Mouse (Mus musculus): Measurements from ENCODE around the gene Ttll8.

Ttll8 gene

GRCm38 (mm10) chr15:88954368-88955072, at the start of gene Ttll8:
TSS of gene Ttll8 (minus strand) at chr15:88954418.
- in situ Hi-C loops (cut with MseI, MboI): no loop called here

GRCm38 (mm10) chr15:89001245-89001644, 47.0 kb upstream of the Ttll8 start:
- in situ Hi-C loops (cut with MseI, MboI): no loop called here

- in situ Hi-C loops (cut with MseI, MboI): no loop called here
These were observed 46.1 kb upstream of the Ttll8 start for GRCm38 (mm10) chr15:89000367-89000766.

DNA sequence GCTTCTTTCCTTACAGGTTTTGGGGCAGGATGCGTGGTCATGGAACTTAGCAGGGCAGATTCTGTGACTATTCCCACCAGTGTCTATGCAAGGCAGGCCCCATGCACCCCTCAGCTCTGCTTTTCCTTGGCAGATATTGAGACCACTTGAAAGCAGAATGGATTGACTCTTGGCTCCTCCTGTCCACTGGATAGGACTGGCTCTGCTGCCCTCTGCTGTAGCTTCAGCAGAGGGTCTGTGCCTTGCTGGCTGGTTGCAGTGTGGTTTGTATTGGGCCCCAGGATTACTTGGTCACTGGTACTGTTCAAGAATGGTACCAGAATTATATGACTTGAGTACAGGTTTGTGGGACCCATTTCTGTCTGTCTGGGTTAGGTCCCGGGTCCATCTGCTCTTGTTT, 44.9 kb upstream of the Ttll8 start:
- in situ Hi-C loops (cut with MseI, MboI): no loop called here

DNA sequence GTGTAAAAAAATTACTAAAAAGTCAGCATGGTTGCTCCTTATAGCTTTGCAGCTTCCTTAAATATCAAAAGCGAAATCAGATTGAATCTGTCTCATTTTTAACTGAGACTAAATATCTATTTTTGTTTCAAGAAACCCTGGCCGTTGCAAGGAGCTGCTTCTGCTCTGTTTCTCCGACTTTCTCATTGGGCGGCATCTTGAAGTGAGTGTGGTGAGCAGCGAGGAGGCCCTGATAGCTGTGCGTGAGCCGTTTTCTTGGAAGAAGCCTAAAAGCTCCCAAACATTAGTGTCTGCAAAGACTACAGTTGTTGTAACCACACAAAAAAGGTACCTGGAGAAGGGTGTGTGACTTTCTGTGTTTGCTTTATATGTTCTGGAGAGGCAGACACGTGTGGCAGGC, 44.4 kb upstream of the Ttll8 start:
- in situ Hi-C loops (cut with MseI, MboI): no loop called here

- in situ Hi-C loops (cut with MseI, MboI): no loop called here
These were observed 35.0 kb upstream of the Ttll8 start for GRCm38 (mm10) chr15:88989236-88989635.

DNA sequence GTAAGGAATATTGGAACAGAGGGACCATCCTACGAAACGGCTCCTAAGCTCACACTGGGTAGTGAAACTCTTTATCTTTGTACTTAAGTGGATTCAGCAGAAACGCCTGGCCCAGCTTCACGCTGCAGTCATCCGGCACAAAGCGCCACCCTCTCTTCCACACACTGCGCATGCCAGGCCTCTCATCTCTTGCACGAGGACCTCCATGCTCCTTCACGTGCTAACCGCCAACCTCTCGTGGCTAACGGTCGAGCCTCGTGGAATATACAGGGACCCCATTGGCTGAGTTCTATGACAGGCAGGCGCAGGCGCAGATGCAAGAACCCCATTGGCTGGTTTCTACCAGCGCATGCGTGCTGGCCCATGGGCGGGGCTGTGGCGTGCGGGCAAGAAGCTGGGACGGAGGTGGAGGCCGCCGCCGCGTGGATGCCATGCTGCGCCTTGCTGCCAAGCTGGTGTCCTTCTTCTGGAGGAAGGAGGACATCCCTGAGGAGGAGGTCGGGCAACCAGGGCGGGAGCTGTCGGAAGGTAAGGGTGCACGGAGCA, 28.4 kb upstream of the Ttll8 start, which contains the start of gene Mov10l1:
TSS of gene Mov10l1 (plus strand) at position 376 of the 546 bp plus-strand sequence.
- in situ Hi-C loops (cut with MseI, MboI): no loop called here

DNA sequence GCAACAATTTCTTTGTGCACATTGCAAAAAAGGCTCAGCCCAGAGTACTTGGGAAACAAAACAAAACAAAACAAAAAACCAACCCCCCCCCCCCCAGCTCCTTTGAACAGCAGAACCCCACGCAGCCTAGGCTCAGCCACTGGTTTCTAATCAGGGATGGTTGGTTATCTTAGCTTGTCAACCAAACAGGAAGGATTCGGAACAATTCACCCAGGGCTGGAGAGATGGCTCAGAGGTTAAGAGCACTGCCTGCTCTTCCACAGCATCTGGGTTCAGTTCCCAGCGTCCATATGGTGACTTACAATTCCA, 24.9 kb upstream of the Ttll8 start:
- in situ Hi-C loops (cut with MseI, MboI): no loop called here

- in situ Hi-C loops (cut with MseI, MboI): no loop called here
These were observed 24.3 kb upstream of the Ttll8 start, which contains the start of gene Mlc1 for GRCm38 (mm10) chr15:88978281-88979137. TSS of gene Mlc1 (minus strand) at chr15:88979007.

DNA sequence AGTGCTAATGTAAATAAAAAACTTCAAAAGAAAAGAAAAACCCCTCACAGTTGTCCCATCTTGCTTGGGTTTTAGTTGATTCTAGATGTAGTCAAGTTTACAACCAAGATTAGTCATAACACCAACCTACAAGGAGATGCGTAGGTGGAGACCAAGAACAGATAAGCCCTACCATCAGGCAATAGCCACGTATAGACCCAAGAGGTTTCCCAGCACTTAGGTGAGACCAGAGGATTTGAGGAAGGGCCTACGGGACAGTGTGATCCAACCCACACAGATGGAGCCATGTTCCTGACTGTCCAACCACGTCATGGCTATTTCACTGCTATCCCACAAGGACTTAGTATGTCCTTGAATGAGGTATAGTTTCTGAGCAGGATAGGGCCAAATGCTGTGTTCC, 18.1 kb upstream of the Ttll8 start:
- in situ Hi-C loops (cut with MseI, MboI): no loop called here

DNA sequence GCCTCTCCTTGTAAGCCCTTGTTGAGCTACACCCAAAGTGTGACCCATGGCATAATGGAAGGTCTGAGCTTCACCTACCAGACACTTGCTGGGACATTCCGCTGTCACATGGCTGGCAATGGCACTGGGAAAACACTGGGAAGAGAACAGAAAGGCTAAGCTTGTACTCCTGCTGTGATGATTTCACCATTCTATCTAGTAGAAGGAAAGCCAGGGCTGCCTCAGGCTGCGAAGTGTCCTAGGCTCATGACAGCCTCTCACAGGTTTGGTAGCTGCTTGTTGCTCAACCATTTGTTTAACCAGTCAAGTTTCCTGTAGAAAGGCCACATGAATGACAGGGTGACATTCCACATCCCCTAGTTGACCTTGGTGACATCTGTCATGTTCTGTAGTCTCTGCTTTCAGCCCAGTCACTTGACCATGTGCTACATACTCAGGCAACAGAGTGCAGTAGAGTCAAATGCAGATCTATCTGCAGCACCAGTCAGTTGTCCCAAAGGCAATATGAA, 9.9 kb upstream of the Ttll8 start:
- in situ Hi-C loops (cut with MseI, MboI): no loop called here

DNA sequence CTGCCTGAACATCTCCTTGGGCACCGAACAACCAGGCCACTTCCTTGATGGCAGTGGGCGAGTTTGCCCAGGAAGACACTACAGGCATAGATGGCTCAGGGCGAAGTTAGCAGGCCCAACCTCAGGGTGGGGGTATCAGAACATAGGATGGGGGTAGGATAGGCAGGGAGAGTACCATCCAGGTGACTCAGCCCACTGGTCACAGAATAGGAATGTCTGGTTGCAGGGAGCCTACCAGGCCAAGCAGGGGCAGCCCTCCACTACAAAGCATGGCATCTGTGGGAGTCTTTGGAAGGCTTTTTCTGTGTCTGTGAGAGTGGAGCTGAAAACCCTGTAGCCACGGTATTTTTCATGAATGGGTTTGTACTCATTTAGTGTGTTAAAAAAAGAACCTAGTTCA, 3.3 kb upstream of the Ttll8 start:
- in situ Hi-C loops (cut with MseI, MboI): no loop called here

DNA sequence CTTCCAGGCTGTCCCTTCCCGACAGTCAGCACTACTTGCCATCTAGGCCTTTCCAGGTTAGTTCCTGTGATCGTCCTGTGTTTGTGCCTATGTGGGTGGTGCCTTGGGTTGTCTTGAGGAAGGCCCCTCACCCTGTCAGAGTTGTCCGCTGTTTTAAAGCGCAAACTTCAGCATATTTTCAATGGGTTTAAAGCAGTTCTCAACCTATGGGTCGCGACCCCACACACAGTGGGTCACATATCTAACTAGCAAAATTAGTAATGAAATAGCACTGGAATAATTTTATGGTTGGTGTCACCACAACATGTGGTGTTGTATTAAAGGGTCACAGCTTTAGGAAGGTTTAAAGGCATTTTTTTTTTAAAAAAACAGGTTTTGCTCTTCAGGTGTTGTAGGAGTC, 1.1 kb upstream of the Ttll8 start:
- in situ Hi-C loops (cut with MseI, MboI): no loop called here

- in situ Hi-C loops (cut with MseI, MboI): no loop called here
These were observed 3.0 kb downstream of the Ttll8 start for GRCm38 (mm10) chr15:88951246-88951645.

- in situ Hi-C loops (cut with MseI, MboI): no loop called here
These were observed 7.4 kb downstream of the Ttll8 start for GRCm38 (mm10) chr15:88946851-88947250.

DNA sequence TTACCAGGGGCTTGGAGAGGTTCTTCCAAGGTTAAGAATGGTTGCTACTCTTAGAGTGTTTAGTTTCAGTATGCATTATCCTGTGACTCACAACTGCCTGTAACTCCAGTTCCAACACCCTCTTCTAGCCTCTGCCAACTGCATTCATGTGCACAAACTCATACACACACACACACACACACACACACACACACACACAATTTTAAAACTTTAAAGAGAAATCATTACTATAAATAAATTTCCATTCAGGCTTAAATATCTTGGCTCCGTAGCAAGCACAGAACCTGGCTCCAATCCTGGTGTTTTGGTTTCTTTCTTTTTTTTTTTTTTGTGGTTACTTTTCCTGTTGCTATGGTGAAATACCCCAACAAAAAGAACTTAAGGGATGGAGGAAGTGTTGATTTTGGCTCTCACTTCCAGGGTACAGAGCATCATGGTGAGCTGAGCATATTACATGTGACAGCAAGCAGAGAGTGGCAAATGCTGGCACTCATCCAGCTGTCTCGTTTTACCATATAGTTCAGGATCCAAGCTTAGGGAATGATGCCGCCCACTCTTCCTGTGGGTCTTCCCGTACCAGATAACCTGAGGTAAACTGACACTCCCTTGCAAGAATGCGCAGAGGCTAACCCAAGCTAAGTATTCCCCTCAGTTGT, 10.2 kb downstream of the Ttll8 start:
- in situ Hi-C loops (cut with MseI, MboI): no loop called here

- in situ Hi-C loops (cut with MseI, MboI): no loop called here
These were observed 11.4 kb downstream of the Ttll8 start for GRCm38 (mm10) chr15:88942783-88943182.

- in situ Hi-C loops (cut with MseI, MboI): no loop called here
These were observed 16.9 kb downstream of the Ttll8 start for GRCm38 (mm10) chr15:88937291-88937650.

DNA sequence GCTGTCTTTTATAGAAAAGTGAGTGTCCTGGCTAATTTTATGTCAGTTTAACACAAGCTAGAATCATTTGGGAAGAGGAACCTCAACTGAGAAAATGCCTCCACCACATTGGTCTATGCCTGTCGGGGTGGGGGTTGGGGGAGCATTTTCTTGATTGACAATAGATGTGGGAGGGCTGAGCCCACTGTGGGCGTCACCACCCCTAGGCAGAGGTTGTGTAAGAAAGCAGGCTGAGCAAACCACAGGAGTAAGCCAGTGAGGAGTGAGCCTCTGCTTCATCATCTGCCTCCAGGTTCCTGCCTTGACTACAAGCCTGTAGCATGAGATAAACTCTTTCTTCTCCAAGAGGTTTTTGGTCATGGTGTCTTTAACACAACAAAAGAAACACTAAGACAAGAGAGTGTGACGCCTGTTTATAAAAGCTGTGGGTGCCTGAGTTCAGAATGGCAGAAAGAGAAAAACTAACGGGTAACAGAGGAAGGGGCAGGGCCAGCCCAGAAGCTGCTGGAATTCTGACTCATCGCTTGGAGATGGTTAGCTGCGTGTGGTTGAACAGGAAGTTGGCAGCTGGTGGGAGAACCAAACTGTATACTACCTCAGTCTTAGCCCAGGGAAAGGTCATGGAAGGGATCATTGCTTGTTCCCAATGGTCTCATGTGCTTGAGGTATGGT, 17.5 kb downstream of the Ttll8 start:
- in situ Hi-C loops (cut with MseI, MboI): no loop called here

- in situ Hi-C loops (cut with MseI, MboI): no loop called here
These were observed 20.1 kb downstream of the Ttll8 start for GRCm38 (mm10) chr15:88934141-88934540.

DNA sequence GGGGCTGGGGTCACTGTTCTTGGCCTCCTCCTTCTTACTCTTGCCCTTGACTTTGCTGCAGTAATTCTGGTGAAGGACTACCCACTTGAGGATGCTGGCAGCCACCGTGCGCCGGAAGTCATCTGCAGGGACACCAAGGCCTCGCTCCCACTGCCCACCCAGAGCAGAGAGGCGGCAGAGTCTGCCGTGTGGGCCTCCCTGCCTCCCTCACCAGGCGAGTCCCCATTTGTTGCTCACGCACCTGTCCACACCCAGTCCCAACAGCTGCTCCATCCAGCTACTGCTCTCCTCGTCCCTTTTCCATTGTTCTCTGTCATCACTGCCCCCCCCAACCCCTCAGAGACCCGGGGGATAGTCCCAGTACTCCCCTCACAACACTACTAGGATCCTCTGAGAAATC, 21.6 kb downstream of the Ttll8 start:
- in situ Hi-C loops (cut with MseI, MboI): no loop called here

DNA sequence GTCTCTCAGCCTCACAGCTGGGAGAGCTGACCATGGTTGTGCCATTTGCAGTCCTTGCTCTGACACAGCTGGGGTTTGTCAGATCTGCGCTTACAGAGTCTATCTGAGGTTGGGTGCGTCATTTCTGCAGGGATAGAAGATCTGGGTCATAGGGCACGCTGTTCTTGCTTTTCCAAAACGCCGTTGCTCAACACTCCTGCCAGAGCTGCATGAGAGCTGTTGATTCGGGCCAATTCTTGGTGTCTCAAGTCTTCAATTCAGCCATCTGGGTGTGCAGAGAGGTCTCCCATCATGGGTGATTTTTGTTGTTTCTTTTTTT, 32.3 kb downstream of the Ttll8 start:
- in situ Hi-C loops (cut with MseI, MboI): loop anchor here (5.0 kb wide), 1 partner anchor 95 kb away; no protein-coding TSS in a partner anchor
